Mouse (Mus musculus) inflammation-experienced regulatory T-cells, adult 16 weeks (primary cell): ENCODE measurements around the gene Xpa. TPM values are rescaled to one million over a fixed set of nuclear protein-coding genes. Genes with fewer than 3 reads are reported as not detected.

Experiments used
- polyA plus RNA-seq: library from polyadenylated mRNA; unstranded; fragments of 100-300 nt; shearing (Covaris generic); gene quantifications from one replicate; pipeline ENCODE4 v1.2.1, GENCODE M21; 2017

Gene Xpa
- 10.9 TPM for polyA plus RNA-seq

GRCm38 (mm10) chr4:46195781-46196487, at the start of gene Xpa:
TSS of gene Xpa (minus strand) at chr4:46196311.

GRCm38 (mm10) chr4:46138287-46139222, 57.6 kb downstream of the Xpa start, which contains the start of the genes Ncbp1 and Tstd2:
TSS of gene Ncbp1 (plus strand) at chr4:46138613.
TSS of gene Tstd2 (minus strand) at chr4:46138694.

Other genes with a start within 250 kb of the Xpa start
- 14.8 TPM for gene Tdrd7, start 231.0 kb downstream of the Xpa start, polyA plus RNA-seq
- 2.2 TPM for gene Tmod1, start 157.4 kb downstream of the Xpa start, polyA plus RNA-seq
- gene Ncbp1, start 57.7 kb downstream of the Xpa start, polyA plus RNA-seq = 67.9 TPM
- 51.7 TPM for gene Tstd2, start 57.6 kb downstream of the Xpa start, polyA plus RNA-seq
- gene Foxe1, start 147.3 kb upstream of the Xpa start, polyA plus RNA-seq = not detected
- gene Trmo, start 193.1 kb upstream of the Xpa start, polyA plus RNA-seq = 24.2 TPM
- gene Hemgn, start 217.2 kb upstream of the Xpa start, polyA plus RNA-seq = 0.57 TPM